14 mouse cellular contexts compared by ENCODE assay signal in genomic region chr2:3158682-3159412, GRCm38 (mm10). TPM values are rescaled to one million over a fixed set of nuclear protein-coding genes. Genes with fewer than 3 reads are reported as not detected.
DNase-seq lines count a peak whose midpoint lies in the region; ATAC-seq and TF ChIP-seq lines count a peak whose summit lies in the region.
"Had no signal": no experiment of that assay in that cellular context is flagged by ENCODE, and none has a peak within 500 bp of the region (broad histone marks: within the 10 kb centered on the region; RNA-seq: fewer than 3 reads in every experiment).

No protein-coding gene starts in this region.

- no peaks in the 10 kb centered on the region for H3K27me3 ChIP-seq in heart, embryonic 11.5 days (ENCODE audit: control insufficient read depth, insufficient read depth, low read length)
- no peaks in the 10 kb centered on the region for H3K27me3 ChIP-seq in lung, embryonic 15.5 days
- no peaks in the 10 kb centered on the region for H3K27me3 ChIP-seq in hindbrain, postnatal 0 days (ENCODE audit: insufficient read depth, low read length)
- H3K27me3 ChIP-seq: midbrain, embryonic 13.5 days had no signal

- no peak for ATAC-seq in heart, embryonic 11.5 days (replicated peaks; ENCODE audit: insufficient number of reproducible peaks, low FRiP score, low TSS enrichment)
- no peak; the same call in 1 of the 2 replicates for ATAC-seq in lung, embryonic 15.5 days (ENCODE audit: borderline replicate concordance, extremely low read depth, low FRiP score, low TSS enrichment)
- ATAC-seq in hindbrain, postnatal 0 days: no peak
- ATAC-seq: midbrain, embryonic 13.5 days had no signal

- peaks cover 34% of the 10 kb centered on the region for H3K4me1 ChIP-seq in heart, embryonic 11.5 days (ENCODE audit: control insufficient read depth, insufficient read depth, low read length)
- H3K4me1 ChIP-seq in lung, embryonic 15.5 days: peaks cover 45% of the 10 kb centered on the region
- H3K4me1 ChIP-seq in hindbrain, postnatal 0 days (ENCODE audit: insufficient read depth, low read length): peaks cover 12% of the 10 kb centered on the region

- TF ChIP-seq CTCF in hindbrain, postnatal 0 days (IDR thresholded peaks at IDR 0.05; ENCODE audit: low read depth): no peak

- WGBS in heart, embryonic 11.5 days (ENCODE audit: insufficient replicate concordance): 63% methylated on average over 8 of the region's 8 CpGs
- WGBS in lung, embryonic 15.5 days: 35% methylated on average over 8 of the region's 8 CpGs
- 85% methylated on average over 8 of the region's 8 CpGs for WGBS in hindbrain, postnatal 0 days

- H3K4me2 ChIP-seq in heart, embryonic 11.5 days: no peak overlapping the region
- peak overlapping the region; percentile 1; the same call in 1 of the 2 replicates for H3K4me2 ChIP-seq in lung, embryonic 15.5 days
- H3K4me2 ChIP-seq in hindbrain, postnatal 0 days (ENCODE audit: low read depth, low read length): no peak overlapping the region
- H3K4me2 ChIP-seq: midbrain, embryonic 13.5 days had no signal

- DNase-seq in heart, adult 18-20 months: no peak
- no peak for DNase-seq in lung, postnatal 10 days
- peak; percentile 43 for DNase-seq in lung, postnatal 25 days (ENCODE audit: low spot score)
- no peak for DNase-seq in adrenal gland, postnatal 36 days
- no peak for DNase-seq in embryo, embryonic 10 days (ENCODE audit: low spot score)
- DNase-seq in hindbrain, postnatal 0 days (ENCODE audit: low spot score): no peak
- DNase-seq: adrenal gland, postnatal 25 days; cerebellum, adult 11 months; heart, postnatal 4 days; kidney, adult 18-20 months had no signal

- H3K36me3 ChIP-seq in heart, embryonic 11.5 days (ENCODE audit: control insufficient read depth, insufficient read depth, low read length): no peaks in the 10 kb centered on the region
- no peaks in the 10 kb centered on the region for H3K36me3 ChIP-seq in lung, embryonic 15.5 days
- no peaks in the 10 kb centered on the region for H3K36me3 ChIP-seq in hindbrain, postnatal 0 days (ENCODE audit: insufficient read depth, low read length)
- H3K36me3 ChIP-seq: midbrain, embryonic 13.5 days had no signal

- H3K9ac ChIP-seq in heart, embryonic 11.5 days (ENCODE audit: low read depth, low read length): no peak overlapping the region
- no peak overlapping the region for H3K9ac ChIP-seq in lung, embryonic 15.5 days
- H3K9ac ChIP-seq in hindbrain, postnatal 0 days (replicated peaks; ENCODE audit: low read length): no peak overlapping the region
- H3K9ac ChIP-seq: liver, embryonic 14.5 days; midbrain, embryonic 13.5 days had no signal

- H3K27ac ChIP-seq in heart, embryonic 11.5 days (ENCODE audit: low read depth, low read length): peak overlapping the region; percentile 38; the same call in 1 of the 2 replicates
- peak overlapping the region; percentile 68 for H3K27ac ChIP-seq in lung, embryonic 15.5 days
- H3K27ac ChIP-seq in hindbrain, postnatal 0 days: no peak overlapping the region
- H3K27ac ChIP-seq: liver, embryonic 14.5 days; midbrain, embryonic 13.5 days had no signal

- H3K4me3 ChIP-seq in heart, embryonic 11.5 days (ENCODE audit: low read depth, low read length): no peak overlapping the region
- no peak overlapping the region for H3K4me3 ChIP-seq in lung, embryonic 15.5 days
- no peak overlapping the region for H3K4me3 ChIP-seq in hindbrain, postnatal 0 days (ENCODE audit: low read length)
- H3K4me3 ChIP-seq: midbrain, embryonic 13.5 days had no signal

- H3K9me3 ChIP-seq in heart, embryonic 11.5 days (replicated peaks; ENCODE audit: control insufficient read depth, low read length): no peaks in the 10 kb centered on the region
- no peaks in the 10 kb centered on the region for H3K9me3 ChIP-seq in lung, embryonic 15.5 days
- H3K9me3 ChIP-seq in hindbrain, postnatal 0 days (ENCODE audit: low read length): no peaks in the 10 kb centered on the region
- H3K9me3 ChIP-seq: midbrain, embryonic 13.5 days had no signal

RNA-seq across cellular contexts. Expression of gene Fam171a1, which starts 44.8 kb away (rescaled TPM):
- 27.4 and 35.1 TPM in 2 replicates for polyA plus RNA-seq in heart, embryonic 11.5 days (2014; fragmentation: Nextera tagmentation; extraction: Ambion mirVana)
- 10 to 100 TPM; 12.0 to 13.2 TPM for total RNA-seq in heart, adult 18-20 months (2021)
- polyA plus RNA-seq in lung, embryonic 15.5 days (2015; fragmentation: Nextera tagmentation; extraction: Ambion mirVana): 51.7 and 56.2 TPM in 2 replicates
- total RNA-seq in adrenal gland, postnatal 36 days (2021): 10 to 100 TPM; 27.7 to 29.7 TPM
- 56.5 and 60.3 TPM in 2 replicates for total RNA-seq in hindbrain, postnatal 0 days (2014; rRNA removed)
- 32.7 and 35.4 TPM in 2 replicates for polyA plus RNA-seq in hindbrain, postnatal 0 days (2015; fragmentation: Nextera tagmentation; extraction: Ambion mirVana)
